Mouse (Mus musculus) midbrain, embryonic 12.5 days (tissue): Measurements from ENCODE around the gene Tmed4. TPM values are rescaled to one million over a fixed set of nuclear protein-coding genes. Genes with fewer than 3 reads are reported as not detected.
"Not testable (repeated sequence)": the region's sequence is repeated elsewhere in the genome, so short reads cannot be mapped to it uniquely, and the experiment has no call there.

Experiments used
- ATAC-seq: fragments of 200-750 bp; cut with Nextera tagmentation; 2 replicates; pipeline ENCODE4 v1.8.0; 2017; ENCODE audit warnings: low read depth, moderate TSS enrichment, moderate library complexity; ENCODE audit not compliant: low FRiP score
- H3K27ac ChIP-seq: fragments of 300-500 bp; sonication (generic); replicated peaks from 2 replicates; pipeline ENCODE4 v1.5.1; 2016; ENCODE audit warnings: mild to moderate bottlenecking
- H3K27me3 ChIP-seq: fragments of 300-500 bp; sonication (generic); 2 replicates; pipeline ENCODE4 v1.6.1; 2016; ENCODE audit warnings: mild to moderate bottlenecking
- H3K36me3 ChIP-seq: fragments of 300-500 bp; sonication (generic); 2 replicates; pipeline ENCODE4 v1.6.1; 2016
- H3K4me1 ChIP-seq: fragments of 300-500 bp; sonication (generic); 2 replicates; pipeline ENCODE4 v1.6.1; 2016
- H3K4me2 ChIP-seq: fragments of 300-500 bp; sonication (generic); replicated peaks from 2 replicates; pipeline ENCODE4 v1.6.1; 2016; ENCODE audit warnings: mild to moderate bottlenecking, moderate library complexity
- H3K4me3 ChIP-seq: fragments of 300-500 bp; sonication (generic); 2 replicates; pipeline ENCODE4 v1.5.1; 2016; ENCODE audit warnings: mild to moderate bottlenecking
- H3K9ac ChIP-seq: fragments of 300-500 bp; sonication (generic); replicated peaks from 2 replicates; pipeline ENCODE4 v1.6.1; 2016; ENCODE audit warnings: mild to moderate bottlenecking, moderate library complexity
- H3K9me3 ChIP-seq: fragments of 300-500 bp; sonication (generic); 2 replicates; pipeline ENCODE4 v1.6.1; 2016; ENCODE audit warnings: mild to moderate bottlenecking
- WGBS: fragments of 180-500 bp; shearing (Covaris S2); methylation state at CpG from one replicate; pipeline ENCODE4 v1.1.7; 2016; 5-methylcytosine and 5-hydroxymethylcytosine counted together
- polyA plus RNA-seq: library from polyadenylated mRNA; unstranded; fragments of >200 nt; fragmentation: Nextera tagmentation; extraction: Ambion mirVana; gene quantifications from 2 replicates; pipeline ENCODE4 v1.2.1, GENCODE M21; 2016

Tmed4 gene
- polyA plus RNA-seq, 1 experiment from 2014 or later, result 153 TPM

- H3K36me3 ChIP-seq, result peaks cover 69% of the 10 kb centered on the region
- H3K27me3 ChIP-seq, result no peaks in the 10 kb centered on the region
- H3K27ac ChIP-seq, result peak within 1 kb of the TSS; percentile 95
- peaks cover 16% of the 10 kb centered on the region for H3K4me1 ChIP-seq
- H3K9me3 ChIP-seq, result no peaks in the 10 kb centered on the region
- peak within 1 kb of the TSS; percentile 86 for H3K4me2 ChIP-seq
- peak; percentile 95 for ATAC-seq
- peak within 1 kb of the TSS; percentile 83 for H3K9ac ChIP-seq
- 3% methylated on average over 50 of the region's 50 CpGs for WGBS
- peak within 1 kb of the TSS; percentile 87 for H3K4me3 ChIP-seq
Observed at GRCm38 (mm10) chr11:6267320-6268254, 7.1 kb downstream of the Tmed4 start, which contains the start of gene Ddx56. Gene Ddx56, minus strand, starts transcription at chr11:6267772.

DNA sequence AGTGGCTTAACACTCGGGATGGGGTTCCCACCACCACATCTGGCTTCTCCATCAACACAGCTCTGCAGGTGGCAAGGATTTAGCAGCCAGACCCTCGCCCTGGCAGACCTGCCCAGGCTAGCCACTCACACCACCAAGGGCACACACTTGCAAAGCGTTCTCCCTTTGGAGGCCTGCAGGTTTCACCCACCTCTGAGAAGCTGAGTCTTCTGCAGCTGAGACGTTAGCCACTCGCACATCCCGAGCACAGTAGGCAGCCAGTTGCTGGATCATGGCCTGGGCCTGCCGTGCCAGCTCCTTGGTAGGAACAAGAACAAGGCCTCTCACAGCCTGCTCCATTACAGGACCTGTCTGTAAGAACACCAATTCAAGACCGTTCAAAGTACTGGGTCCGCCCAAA, 8.0 kb downstream of the Tmed4 start:
- Histone ChIP-seq H3K4me1 (peaks cover 10% of the 10 kb centered on the region), H3K9me3 (no peaks in the 10 kb centered on the region), H3K4me3 (peak overlapping the region; percentile 87), H3K36me3 (peaks cover 68% of the 10 kb centered on the region), H3K9ac (peak overlapping the region; percentile 83), H3K27ac (no peak overlapping the region), H3K4me2 (peak overlapping the region; percentile 86), H3K27me3 (no peaks in the 10 kb centered on the region)
- 71% methylated on average over 9 of the region's 9 CpGs for WGBS
- ATAC-seq, result no peak

DNA sequence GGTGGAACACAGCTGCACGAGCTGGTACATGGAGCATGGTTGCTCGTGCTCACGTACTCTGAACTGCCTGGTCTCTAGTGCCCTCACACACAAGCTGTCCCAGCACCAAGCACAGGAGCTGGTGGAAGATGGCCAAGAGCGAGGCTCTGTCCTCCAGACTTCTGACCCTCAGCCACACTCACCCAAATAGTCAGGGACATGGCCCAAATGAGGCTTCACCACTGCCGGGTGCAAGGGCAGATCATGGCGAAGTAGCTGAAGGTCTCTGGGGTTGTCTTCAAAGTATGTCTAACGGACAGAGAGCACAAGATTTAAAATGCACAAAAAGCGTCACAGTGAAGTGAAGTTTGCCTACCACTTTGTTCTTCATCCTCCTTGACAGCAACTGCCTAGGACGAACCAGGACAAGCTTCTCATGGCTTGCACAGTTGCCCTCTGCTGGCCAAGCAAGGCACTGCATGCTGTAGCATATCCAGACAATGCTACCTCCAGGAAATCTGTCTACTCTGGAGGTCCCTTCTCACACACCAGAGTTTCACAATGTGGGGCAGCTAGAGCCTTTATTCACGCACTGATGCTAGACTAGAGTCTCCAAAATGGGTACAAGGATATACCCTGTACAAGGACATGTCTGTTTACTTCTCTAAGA, 13.1 kb downstream of the Tmed4 start:
- H3K9ac ChIP-seq, result no peak overlapping the region
- H3K4me2 ChIP-seq, result no peak overlapping the region
- H3K9me3 ChIP-seq, result no peaks in the 10 kb centered on the region
- WGBS, result 78% methylated on average over 10 of the region's 10 CpGs
- ATAC-seq, result 0 out of 2 replicates have a peak, but pooled peaks have one; percentile 25
- no peaks in the 10 kb centered on the region for H3K27me3 ChIP-seq
- peaks cover 4% of the 10 kb centered on the region for H3K4me1 ChIP-seq
- no peak overlapping the region for H3K27ac ChIP-seq
- no peak overlapping the region for H3K4me3 ChIP-seq
- H3K36me3 ChIP-seq, result peaks cover 90% of the 10 kb centered on the region

DNA sequence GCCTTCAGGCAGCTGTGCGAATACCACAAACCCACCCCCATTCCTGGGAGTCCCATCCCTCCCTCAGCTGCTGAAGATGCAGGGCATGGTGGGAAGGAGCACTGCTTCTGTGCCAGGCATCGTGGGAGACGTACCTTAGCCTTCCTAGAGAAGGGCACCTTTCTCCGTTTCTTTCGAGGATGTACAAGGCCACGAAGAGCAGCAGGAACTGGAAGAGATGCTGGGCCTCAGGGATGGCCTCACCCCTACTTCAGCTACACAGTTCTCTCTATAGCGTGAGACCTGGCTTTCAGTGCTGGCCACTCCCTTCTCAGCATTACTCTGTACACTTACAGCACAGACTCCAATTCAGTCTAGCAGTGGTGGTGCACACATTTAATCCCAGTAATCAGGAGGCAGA, 15.3 kb downstream of the Tmed4 start:
- H3K9me3 ChIP-seq, result no peaks in the 10 kb centered on the region
- no peak overlapping the region for H3K4me3 ChIP-seq
- no peak overlapping the region for H3K9ac ChIP-seq
- ATAC-seq, result no peak
- WGBS, result 95% methylated on average over 7 of the region's 7 CpGs
- no peak overlapping the region for H3K4me2 ChIP-seq
- H3K27ac ChIP-seq, result no peak overlapping the region
- no peaks in the 10 kb centered on the region for H3K4me1 ChIP-seq
- no peaks in the 10 kb centered on the region for H3K27me3 ChIP-seq
- H3K36me3 ChIP-seq, result peaks cover 69% of the 10 kb centered on the region

- ATAC-seq, result no peak
- Histone ChIP-seq H3K9me3 (no peaks in the 10 kb centered on the region), H3K27ac (no peak overlapping the region), H3K36me3 (peaks cover 42% of the 10 kb centered on the region), H3K27me3 (no peaks in the 10 kb centered on the region), H3K4me3 (no peak overlapping the region), H3K9ac (no peak overlapping the region), H3K4me1 (no peaks in the 10 kb centered on the region), H3K4me2 (no peak overlapping the region)
- WGBS, result 68% methylated on average over 6 of the region's 6 CpGs
Observed at GRCm38 (mm10) chr11:6256490-6257072, 18.1 kb downstream of the Tmed4 start.

DNA sequence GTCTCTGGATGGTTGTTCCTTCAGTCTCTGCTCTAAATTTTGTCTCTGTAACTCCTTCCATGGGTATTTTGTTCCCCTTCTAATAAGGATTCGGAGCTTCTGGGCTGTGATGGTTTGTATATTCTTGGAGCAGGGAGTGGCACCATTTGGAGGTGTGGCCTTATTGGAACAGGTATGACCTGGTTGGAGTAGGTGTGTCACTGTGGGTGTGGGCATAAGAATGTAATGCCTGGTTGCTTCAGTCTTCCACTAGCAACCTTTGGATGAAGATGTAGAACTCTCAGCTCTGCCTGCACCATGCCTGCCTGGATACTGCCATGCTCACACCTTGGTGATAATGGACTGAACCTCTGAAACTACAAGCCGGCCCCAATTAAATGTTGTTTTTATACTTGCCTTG, 20.1 kb downstream of the Tmed4 start:
- not testable (repeated sequence) for H3K9me3 ChIP-seq, H3K9ac ChIP-seq, H3K4me1 ChIP-seq, ATAC-seq, H3K4me2 ChIP-seq, H3K27ac ChIP-seq, H3K27me3 ChIP-seq, H3K4me3 ChIP-seq
- H3K36me3 ChIP-seq, result peaks cover 22% of the 10 kb centered on the region
- WGBS, result 98% methylated on average over 2 of the region's 2 CpGs

GRCm38 (mm10) chr11:6252824-6253223, 21.8 kb downstream of the Tmed4 start:
- Histone ChIP-seq H3K4me2 (no peak overlapping the region), H3K9ac (no peak overlapping the region), H3K4me3 (no peak overlapping the region), H3K27me3 (no peaks in the 10 kb centered on the region), H3K4me1 (no peaks in the 10 kb centered on the region), H3K27ac (no peak overlapping the region), H3K36me3 (0 out of 2 replicates have a peak, but pooled peaks cover 4% of the 10 kb centered on the region), H3K9me3 (no peaks in the 10 kb centered on the region)
- no peak for ATAC-seq
- 92% methylated on average over 4 of the region's 4 CpGs for WGBS

DNA sequence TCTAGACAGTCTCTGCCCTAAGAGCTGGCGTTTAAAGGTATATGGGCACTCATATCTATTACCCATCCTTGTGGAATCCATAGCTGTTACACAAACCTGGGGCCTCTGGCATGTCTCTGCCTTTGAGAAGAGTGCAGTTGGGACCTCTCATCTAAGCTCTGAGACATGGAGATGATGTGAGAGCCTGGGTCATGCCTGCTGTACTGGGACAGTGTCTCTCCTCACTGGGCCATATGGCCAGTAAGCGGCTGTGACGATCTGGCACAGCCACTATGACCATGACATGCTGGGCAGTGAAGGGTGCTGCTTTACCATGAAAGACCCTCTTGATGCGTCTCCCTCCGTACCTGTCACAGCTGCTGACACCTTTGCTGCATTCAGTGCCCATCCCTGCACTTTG, 22.4 kb downstream of the Tmed4 start:
- H3K4me3 ChIP-seq, result no peak overlapping the region
- H3K36me3 ChIP-seq, result no peaks in the 10 kb centered on the region
- ATAC-seq, result no peak
- no peak overlapping the region for H3K9ac ChIP-seq
- H3K27me3 ChIP-seq, result no peaks in the 10 kb centered on the region
- H3K27ac ChIP-seq, result no peak overlapping the region
- no peaks in the 10 kb centered on the region for H3K9me3 ChIP-seq
- H3K4me2 ChIP-seq, result no peak overlapping the region
- WGBS, result 90% methylated on average over 5 of the region's 5 CpGs
- no peaks in the 10 kb centered on the region for H3K4me1 ChIP-seq

GRCm38 (mm10) chr11:6244707-6245106, 30.0 kb downstream of the Tmed4 start:
- H3K27ac ChIP-seq, result no peak overlapping the region
- WGBS, result 56% methylated on average over 16 of the region's 19 CpGs
- H3K27me3 ChIP-seq, result no peaks in the 10 kb centered on the region

GRCm38 (mm10) chr11:6233025-6233424, 41.6 kb downstream of the Tmed4 start:
- H3K4me3 ChIP-seq, result no peak overlapping the region
- no peak overlapping the region for H3K9ac ChIP-seq
- H3K4me2 ChIP-seq, result no peak overlapping the region
- no peaks in the 10 kb centered on the region for H3K27me3 ChIP-seq
- H3K36me3 ChIP-seq, result no peaks in the 10 kb centered on the region
- H3K4me1 ChIP-seq, result no peaks in the 10 kb centered on the region
- no peak overlapping the region for H3K27ac ChIP-seq
- no peak for ATAC-seq
- peaks cover 11% of the 10 kb centered on the region for H3K9me3 ChIP-seq
- 83% methylated on average over 4 of the region's 4 CpGs for WGBS

More at GRCm38 (mm10) chr11:6244707-6245106, 30.0 kb downstream of the Tmed4 start:
- no peaks in the 10 kb centered on the region for H3K4me1 ChIP-seq
- no peak overlapping the region for H3K9ac ChIP-seq
- no peak overlapping the region for H3K4me2 ChIP-seq
- H3K9me3 ChIP-seq, result no peaks in the 10 kb centered on the region
- H3K4me3 ChIP-seq, result no peak overlapping the region
- no peaks in the 10 kb centered on the region for H3K36me3 ChIP-seq
- ATAC-seq, result no peak

DNA sequence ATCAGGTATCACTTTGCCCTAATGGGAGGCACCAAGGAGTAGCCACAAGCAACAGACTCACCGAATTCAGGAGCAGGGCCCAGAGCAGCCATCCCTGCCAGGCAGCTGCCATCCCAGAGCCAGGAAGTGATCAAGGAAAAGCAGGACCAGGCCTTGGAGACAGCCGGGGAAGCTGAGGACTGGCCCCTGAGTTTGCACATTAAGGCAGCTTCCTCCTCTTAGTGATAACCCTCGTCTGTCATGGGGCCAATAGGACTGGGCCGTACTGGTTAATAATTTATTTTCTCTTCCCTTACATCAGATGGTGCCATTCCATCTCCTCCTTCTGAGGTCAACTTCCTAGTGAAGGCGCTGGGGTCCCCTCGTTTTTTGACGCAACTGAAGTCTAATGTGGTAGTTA, 44.7 kb downstream of the Tmed4 start, which contains the start of gene Npc1l1:
Gene Npc1l1 (minus strand): TSS at position 132 of the 400 bp plus-strand sequence.
- H3K4me1 ChIP-seq, result no peaks in the 10 kb centered on the region
- ATAC-seq, result no peak
- 89% methylated on average over 7 of the region's 7 CpGs for WGBS
- no peaks in the 10 kb centered on the region for H3K36me3 ChIP-seq
- H3K4me3 ChIP-seq, result no peak within 1 kb of the TSS
- H3K9me3 ChIP-seq, result 0 out of 2 replicates have a peak, but pooled peaks cover under 1% of the 10 kb centered on the region
- H3K4me2 ChIP-seq, result no peak within 1 kb of the TSS
- H3K27ac ChIP-seq, result no peak within 1 kb of the TSS
- 0 out of 2 replicates have a peak, but pooled peaks cover 6% of the 10 kb centered on the region for H3K27me3 ChIP-seq
- H3K9ac ChIP-seq, result no peak within 1 kb of the TSS
